Mouse (Mus musculus) stomach, postnatal 0 days (tissue): ENCODE measurements at regions not wholly inside any gene's neighbourhood (a gene's known extent, or its start where the extent isn't known, plus 50 kb on each side); places are given as distances from the start of the nearest gene placed in this dataset.

Source experiments
- CTCF ChIP-seq: IDR thresholded peaks from 2 replicates; pipeline ENCODE4 v1.5.1; 2016; ENCODE audit warnings: antibody characterized with exemption, low read depth, mild to moderate bottlenecking, moderate library complexity
- EP300 ChIP-seq: optimal IDR thresholded peaks from 2 replicates; pipeline ENCODE3; 2016; ENCODE audit warnings: antibody characterized with exemption

- TF ChIP-seq CTCF, result no peak
- no peak for TF ChIP-seq EP300
Measured at GRCm38 (mm10) chr1:119256769-119257168, 165.3 kb downstream of the Inhbb start.
